Mouse (Mus musculus) gastrocnemius, postnatal 4 days (tissue): Measurements from ENCODE around the gene Dus1l. TPM values are rescaled to one million over a fixed set of nuclear protein-coding genes. Genes with fewer than 3 reads are reported as not detected.
"Not testable (repeated sequence)": the region's sequence is repeated elsewhere in the genome, so short reads cannot be mapped to it uniquely, and the experiment has no call there.

Source experiments
- DNase-seq, 2 experiments: peaks; one replicate each; pipeline ENCODE4 v3.0.0; 2021 to 2022; ENCODE audit warnings: low spot score in 2 of 2, mixed read lengths in 2 of 2
- total RNA-seq, 2 experiments: library from RNA; stranded (reverse); gene quantifications; 2 replicates each; pipeline ENCODE4 v1.2.3; 2021

Gene Dus1l
- total RNA-seq, 2 experiments from 2014 or later = 37.8 TPM

- no peak for DNase-seq
These were observed 16.3 kb downstream of the Dus1l start for GRCm38 (mm10) chr11:120779876-120780275.

DNA sequence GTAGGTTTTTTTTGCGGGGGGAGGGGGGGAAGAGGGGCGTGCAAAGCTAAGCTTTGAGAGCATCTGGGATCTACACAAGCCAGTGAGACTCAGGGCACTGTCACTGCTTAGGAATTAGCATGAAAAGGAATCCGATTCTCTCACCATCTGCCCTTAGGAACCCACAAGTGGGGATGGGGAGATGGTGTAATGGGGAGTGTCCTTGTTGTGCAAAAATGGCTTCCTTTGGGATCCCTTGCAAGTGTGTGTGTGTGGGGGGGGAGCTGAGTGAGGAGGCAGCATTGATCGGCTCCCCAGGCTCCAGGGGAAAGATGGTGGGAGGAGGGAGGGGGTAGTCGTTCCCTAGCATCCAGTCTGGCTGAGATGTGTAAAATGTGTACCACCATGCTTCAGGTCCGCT, 19.1 kb downstream of the Dus1l start:
- peak in 1 of 2 experiments; percentile 13 for DNase-seq

- peak; percentile 96 for DNase-seq
These were observed 20.3 kb downstream of the Dus1l start for GRCm38 (mm10) chr11:120775774-120776469.

GRCm38 (mm10) chr11:120773463-120774190, 22.6 kb downstream of the Dus1l start:
- DNase-seq = no peak

DNA sequence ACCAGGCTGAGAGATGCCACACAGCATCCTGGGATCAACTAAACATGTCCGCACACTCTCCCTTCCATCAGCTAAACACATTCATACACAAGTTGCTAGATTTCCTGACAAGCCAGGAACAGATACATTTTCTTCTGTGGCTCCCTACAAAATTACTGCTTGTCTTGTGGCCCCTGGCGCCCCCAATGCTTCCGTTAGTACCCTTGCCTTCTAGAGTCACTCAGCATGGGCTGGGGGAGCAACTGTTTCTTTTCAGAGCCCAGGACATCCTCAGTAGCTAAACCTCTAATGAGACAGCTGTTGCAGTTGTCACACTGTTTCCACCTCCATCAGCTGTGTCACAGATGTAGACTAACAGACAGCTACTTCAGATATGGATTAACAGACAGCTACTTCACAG, 23.5 kb downstream of the Dus1l start:
- DNase-seq = no peak

DNA sequence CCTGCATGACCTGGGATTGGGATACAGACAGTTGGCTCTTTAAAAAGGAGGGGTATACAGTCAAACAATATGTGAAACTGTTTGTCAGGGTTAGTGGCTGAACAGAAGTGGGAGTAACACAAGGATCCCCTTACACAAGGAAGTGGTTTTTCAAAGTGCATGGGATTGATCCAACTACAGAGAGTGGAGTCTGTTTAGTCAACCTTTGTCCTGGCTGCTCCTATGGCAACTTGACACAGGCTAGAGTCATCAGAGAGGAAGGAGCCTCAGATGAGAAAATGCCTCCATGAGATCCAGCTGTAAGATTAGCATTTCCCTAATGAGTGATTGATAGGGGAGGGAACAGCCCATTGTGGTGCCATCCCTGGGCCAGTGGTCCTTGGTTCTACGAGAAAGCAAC, 28.0 kb downstream of the Dus1l start:
- DNase-seq = no peak

DNA sequence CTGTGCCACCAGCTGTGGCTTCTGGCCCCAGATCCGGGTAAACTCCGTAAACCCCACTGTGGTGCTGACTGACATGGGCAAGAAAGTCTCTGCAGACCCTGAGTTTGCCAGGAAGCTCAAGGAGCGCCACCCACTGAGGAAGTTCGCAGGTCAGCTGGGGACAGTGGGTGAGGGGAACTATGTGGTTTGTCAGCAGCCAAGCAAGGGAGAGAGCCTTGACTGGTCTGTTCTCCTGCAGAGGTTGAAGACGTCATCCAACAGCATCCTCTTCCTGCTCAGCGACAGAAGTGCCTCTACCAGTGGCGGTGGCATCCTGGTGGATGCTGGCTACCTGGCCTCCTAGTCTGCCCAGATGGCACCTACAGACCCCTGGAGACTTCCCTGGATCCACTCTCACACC, 29.2 kb downstream of the Dus1l start:
- not testable (repeated sequence) for DNase-seq

DNA sequence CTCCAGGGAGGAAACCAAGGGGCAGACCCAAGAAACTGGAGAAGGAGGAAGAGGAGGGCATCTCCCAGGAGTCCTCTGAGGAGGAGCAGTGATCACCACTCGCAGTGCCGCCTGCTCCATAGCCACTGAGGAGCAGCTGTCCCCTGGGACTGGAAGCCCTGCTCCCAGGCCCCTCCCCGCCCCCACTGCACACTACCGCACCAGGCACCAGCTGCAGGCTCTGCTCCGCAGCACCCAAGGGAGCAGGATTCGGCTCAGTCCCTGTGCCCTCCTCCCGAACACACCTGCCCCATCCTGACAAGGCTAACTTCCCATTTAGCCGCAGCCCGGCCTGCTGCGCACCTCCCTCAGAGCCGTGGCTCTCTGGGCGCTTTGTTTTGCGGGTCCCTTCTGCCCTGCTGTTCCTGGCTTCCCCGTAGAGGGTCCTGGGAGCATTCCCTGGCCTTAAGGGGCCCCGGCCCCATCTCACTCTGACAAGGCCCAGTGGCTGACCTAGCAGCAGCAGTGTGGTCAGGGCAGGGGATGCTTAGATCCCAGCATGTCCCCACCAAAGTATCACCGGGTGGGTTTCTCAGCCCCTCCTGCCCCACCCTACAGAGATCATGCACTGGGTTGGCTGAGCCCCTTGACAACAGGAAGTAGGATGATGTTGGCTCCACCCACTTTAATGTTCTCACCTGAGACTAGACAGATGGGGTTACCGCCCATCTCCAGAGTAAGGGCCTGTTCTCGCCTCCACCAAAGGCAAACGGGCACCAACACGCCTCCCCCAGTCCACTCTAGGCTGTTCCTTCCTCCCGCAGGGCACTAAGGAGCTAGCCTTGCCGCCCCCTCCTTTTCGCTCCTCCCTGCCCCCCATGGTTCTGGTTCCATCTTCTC, 32.8 kb downstream of the Dus1l start:
- not testable (repeated sequence) for DNase-seq

- not testable (repeated sequence) for DNase-seq
These were observed 33.5 kb downstream of the Dus1l start, which contains the start of gene Hmga1b for GRCm38 (mm10) chr11:120762672-120763041. Gene Hmga1b, plus strand, starts transcription at chr11:120762794.

- DNase-seq = no peak
These were observed 34.2 kb downstream of the Dus1l start for GRCm38 (mm10) chr11:120761811-120762671.

DNA sequence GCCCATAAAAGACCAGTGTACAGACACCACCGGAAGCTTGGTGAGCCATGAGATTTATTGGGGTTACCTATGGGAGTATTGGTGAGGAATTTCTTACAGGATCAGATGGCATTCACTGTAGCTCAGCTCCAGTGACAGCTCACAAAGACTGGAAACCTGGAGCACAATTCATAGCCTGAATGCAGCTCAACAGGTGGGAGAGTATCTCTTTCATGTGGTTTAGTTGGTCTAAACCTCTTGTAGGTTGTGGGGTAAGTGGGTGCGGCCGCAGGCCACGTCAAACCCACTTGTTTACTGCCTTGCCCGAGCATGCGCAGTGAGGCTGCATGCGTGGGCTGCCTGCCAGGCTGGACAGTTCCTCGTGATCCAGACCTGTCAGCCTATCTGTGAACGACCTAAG, 36.0 kb downstream of the Dus1l start:
- DNase-seq = no peak

DNA sequence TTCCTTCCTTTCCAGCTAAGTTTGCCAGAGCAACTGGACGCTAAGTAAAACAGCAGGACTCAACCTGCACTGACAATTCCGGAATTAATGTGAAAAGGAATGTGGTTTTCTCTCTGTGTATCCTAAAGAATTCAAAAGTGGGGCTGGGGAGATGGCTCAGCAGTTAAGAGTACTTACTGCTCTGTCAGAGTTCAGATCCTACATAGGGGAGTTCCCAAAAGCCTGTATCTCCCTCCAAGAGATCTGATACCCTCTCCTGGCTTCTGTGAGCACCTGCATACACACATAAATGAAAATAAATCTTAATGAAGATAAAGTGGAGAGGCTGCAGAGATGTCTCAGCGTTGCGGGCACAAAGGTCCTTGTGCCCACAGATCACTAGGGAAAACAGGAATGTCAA, 44.6 kb downstream of the Dus1l start:
- no peak for DNase-seq

DNA sequence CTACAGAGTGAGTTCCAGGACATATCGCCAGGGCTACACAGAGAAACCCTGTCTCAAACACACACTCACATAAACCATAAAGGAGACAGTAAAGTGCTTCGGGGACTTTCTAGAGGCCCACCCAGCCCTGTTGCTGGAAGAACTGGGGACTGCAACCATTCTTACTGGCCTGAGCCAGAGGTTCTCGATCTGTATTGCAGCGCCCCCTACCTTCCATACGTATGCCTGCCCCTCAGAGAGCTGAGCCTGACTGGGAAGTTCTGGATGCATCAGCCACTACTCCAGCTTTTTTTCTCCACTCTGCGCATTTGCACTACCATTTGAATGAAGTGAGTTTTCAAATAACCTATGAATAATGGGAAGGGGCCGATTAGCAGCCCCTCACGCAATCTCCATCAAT, 46.8 kb downstream of the Dus1l start:
- DNase-seq = no peak

- DNase-seq = no peak
These were observed 48.2 kb downstream of the Dus1l start for GRCm38 (mm10) chr11:120747974-120748373.

DNA sequence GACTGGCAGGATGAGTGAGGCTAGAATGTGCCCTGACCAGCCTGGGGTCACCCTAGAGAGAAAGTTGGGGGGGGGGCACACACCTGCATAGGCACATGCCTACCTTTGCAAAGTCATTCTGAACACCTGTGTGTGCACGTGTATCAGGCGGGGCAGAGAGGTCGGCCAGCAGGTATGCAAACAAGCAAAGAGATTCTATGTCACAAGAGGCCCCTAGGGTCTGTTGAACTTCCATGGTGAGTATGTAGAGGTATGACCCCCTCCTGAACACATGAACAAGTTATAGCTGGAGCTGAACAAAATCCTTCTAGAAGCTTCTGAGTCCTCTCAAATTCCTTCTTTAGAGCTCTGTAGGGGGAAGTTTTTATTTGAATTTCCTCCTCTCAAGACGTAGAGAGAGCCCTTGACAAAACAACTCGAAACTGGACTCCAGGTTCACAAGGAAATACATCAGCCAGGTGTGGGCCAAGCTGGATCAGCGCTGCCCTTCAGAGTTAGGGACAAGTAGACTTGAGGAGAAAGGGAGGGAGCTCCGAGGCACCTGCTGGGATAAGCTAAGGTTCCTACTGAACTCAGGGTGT, 52.0 kb downstream of the Dus1l start:
- DNase-seq = no peak

- DNase-seq = no peak
These were observed 55.2 kb downstream of the Dus1l start for GRCm38 (mm10) chr11:120740981-120741380.
